Mouse (Mus musculus) ES-E14 (cell line): ENCODE results near the gene Iqsec1. TPM values are rescaled to one million over a fixed set of nuclear protein-coding genes. Genes with fewer than 3 reads are reported as not detected.

Experiments
- DNase-seq: peaks from one replicate; pipeline ENCODE4 v3.0.0-alpha.2; 2013; ENCODE audit warnings: low read depth, low spot score
- H3K27ac ChIP-seq: 2 replicates; pipeline ENCODE4 v1.5.1; 2012; ENCODE audit warnings: low read depth, mild to moderate bottlenecking, low read length, moderate library complexity, mixed read lengths; ENCODE audit not compliant: poor library complexity, insufficient read depth, severe bottlenecking
- H3K36me3 ChIP-seq: 2 replicates; pipeline ENCODE4 v1.6.1; 2012; ENCODE audit warnings: mild to moderate bottlenecking, low read length, moderate library complexity, mixed read lengths; ENCODE audit not compliant: control insufficient read depth, poor library complexity, insufficient read depth, severe bottlenecking
- H3K4me1 ChIP-seq, 2 experiments: fragments of 150-350 bp in 1 of 2; sonication (generic) in 1 of 2; 2 replicates each; pipeline ENCODE4 v1.6.1; 2012; ENCODE audit warnings: low read length in 2 of 2, mild to moderate bottlenecking in 1 of 2, mixed read lengths in 1 of 2; ENCODE audit not compliant: control insufficient read depth in 2 of 2, insufficient read depth in 2 of 2, poor library complexity in 1 of 2
- H3K4me3 ChIP-seq, 2 experiments: fragments of 150-350 bp in 1 of 2; sonication (generic) in 1 of 2; 2 replicates each; pipeline ENCODE4 v1.5.1; 2012; ENCODE audit warnings: low read length in 2 of 2, low read depth in 1 of 2, mild to moderate bottlenecking in 1 of 2, mixed read lengths in 1 of 2; ENCODE audit not compliant: insufficient read depth in 1 of 2, poor library complexity in 1 of 2, severe bottlenecking in 1 of 2
- H3K9ac ChIP-seq: 2 replicates; pipeline ENCODE4 v1.6.1; 2012; ENCODE audit warnings: low read depth, mild to moderate bottlenecking, low read length, mixed read lengths; ENCODE audit not compliant: poor library complexity, insufficient read depth, severe bottlenecking
- H3K9me3 ChIP-seq: fragments of 150-350 bp; sonication (generic); 2 replicates; pipeline ENCODE4 v1.6.1; 2012; ENCODE audit warnings: low read depth, mild to moderate bottlenecking, low read length; ENCODE audit not compliant: control insufficient read depth, insufficient read depth
- CHD2 ChIP-seq: IDR thresholded peaks from 2 replicates; pipeline ENCODE4 v1.6.1; 2014; ENCODE audit warnings: mild to moderate bottlenecking, low read depth, low read length, inconsistent platforms
- HCFC1 ChIP-seq: IDR thresholded peaks from 2 replicates; pipeline ENCODE4 v1.6.1; 2012; ENCODE audit warnings: low read length, inconsistent platforms, borderline replicate concordance; ENCODE audit not compliant: insufficient read depth
- MAFK ChIP-seq: IDR thresholded peaks from 2 replicates; pipeline ENCODE4 v1.6.1; 2014; ENCODE audit warnings: mild to moderate bottlenecking, low read depth, low read length, inconsistent platforms; ENCODE audit not compliant: insufficient read depth
- ZC3H11A ChIP-seq: IDR thresholded peaks from 2 replicates; pipeline ENCODE4 v1.6.1; 2012; ENCODE audit warnings: low read depth, mild to moderate bottlenecking, inconsistent platforms, low read length, borderline replicate concordance
- ZNF384 ChIP-seq: IDR thresholded peaks from 2 replicates; pipeline ENCODE4 v1.6.1; 2012; ENCODE audit warnings: low read depth, low read length, inconsistent platforms
- in situ Hi-C, 2 experiments: fragments of 600-800 bp; cut with MboI; formaldehyde crosslinking; loops; one replicate each; pipeline ENCODE4 v1.15.1; 2025; ENCODE audit warnings: low sequenced_read_pairs in 2 of 2, inconsistent platforms in 1 of 2; ENCODE audit not compliant: unreplicated experiment in 2 of 2
- total RNA-seq: library from RNA; depleted of rRNA; stranded (reverse); fragments of 300-350 nt; gene quantifications from 2 replicates; pipeline ENCODE4 v1.2.3, GENCODE M21; 2012

The Iqsec1 gene
- total RNA-seq, 1 experiment = 18.8 TPM

GRCm38 (mm10) chr6:91007207-91007606, 18.7 kb upstream of the Iqsec1 start:
- no peak for DNase-seq
- Histone ChIP-seq H3K9ac (no peak overlapping the region), H3K9me3 (no peaks in the 10 kb centered on the region), H3K36me3 (no peaks in the 10 kb centered on the region), H3K27ac (no peak overlapping the region), H3K4me1 (peaks cover 0 to 7% of the 10 kb centered on the region in 2 experiments; a peak in 2 of 4 replicates), H3K4me3 (no peak overlapping the region)
- in situ Hi-C loops = no loop called here
- TF ChIP-seq HCFC1 (no peak), MAFK (no peak), ZNF384 (no peak), CHD2 (no peak), ZC3H11A (no peak)

- in situ Hi-C loops = no loop called here
- 0 out of 2 replicates have a peak overlapping the region, but pooled peaks have one; percentile 62 for H3K9ac ChIP-seq
- H3K9me3 ChIP-seq = no peaks in the 10 kb centered on the region
- DNase-seq = no peak
- no peak overlapping the region for H3K4me3 ChIP-seq
- TF ChIP-seq ZNF384 (no peak), MAFK (no peak), CHD2 (no peak), ZC3H11A (no peak), HCFC1 (no peak)
- no peaks in the 10 kb centered on the region for H3K36me3 ChIP-seq
- peaks cover 0 to 26% of the 10 kb centered on the region in 2 experiments; a peak in 2 of 4 replicates for H3K4me1 ChIP-seq
- H3K27ac ChIP-seq = no peak overlapping the region
These were observed 15.7 kb upstream of the Iqsec1 start for GRCm38 (mm10) chr6:91004157-91004556.

GRCm38 (mm10) chr6:91003310-91003995, 15.0 kb upstream of the Iqsec1 start:
- DNase-seq = no peak
- H3K4me3 ChIP-seq = peak overlapping the region in 1 of 2 experiments; percentile 15; a peak in 1 of 4 replicates
- H3K27ac ChIP-seq = no peak overlapping the region
- in situ Hi-C loops = no loop called here
- no peaks in the 10 kb centered on the region for H3K36me3 ChIP-seq
- H3K4me1 ChIP-seq = peaks cover 0 to 26% of the 10 kb centered on the region in 2 experiments; a peak in 2 of 4 replicates
- no peaks in the 10 kb centered on the region for H3K9me3 ChIP-seq
- peak overlapping the region; percentile 62 for H3K9ac ChIP-seq
- no peak for TF ChIP-seq ZC3H11A
- no peak for TF ChIP-seq MAFK
- TF ChIP-seq ZNF384 = no peak

DNA sequence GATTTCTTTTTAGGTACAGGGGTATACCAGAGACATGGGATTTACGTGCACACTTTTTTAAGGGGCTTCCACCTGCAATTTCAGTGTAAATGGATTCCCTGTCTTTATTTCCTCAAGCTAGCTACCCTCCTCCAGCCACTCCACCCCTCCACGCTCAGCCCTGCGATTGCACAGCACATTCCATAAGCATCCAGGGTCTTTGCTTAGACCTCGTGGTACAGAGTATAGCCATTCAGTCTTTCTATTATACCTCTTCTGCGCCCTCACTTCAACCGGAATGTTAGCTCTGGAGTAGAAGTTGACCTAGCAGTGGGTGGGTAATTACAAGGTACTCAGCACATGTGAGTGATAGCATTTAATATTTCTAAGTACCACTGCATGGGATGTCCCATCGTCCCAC, 13.1 kb upstream of the Iqsec1 start:
- Histone ChIP-seq H3K9me3 (no peaks in the 10 kb centered on the region), H3K27ac (no peak overlapping the region; the same call in 1 of the 2 replicates), H3K4me1 (peaks cover 0 to 26% of the 10 kb centered on the region in 2 experiments; a peak in 2 of 4 replicates), H3K4me3 (no peak overlapping the region; a peak in 1 of 4 replicates), H3K36me3 (no peaks in the 10 kb centered on the region), H3K9ac (no peak overlapping the region)
- DNase-seq = no peak
- in situ Hi-C loops = no loop called here
- TF ChIP-seq CHD2 = no peak
- TF ChIP-seq ZC3H11A = no peak
- no peak for TF ChIP-seq MAFK
- TF ChIP-seq HCFC1 = no peak
- TF ChIP-seq ZNF384 = no peak
